In the genomic region with DNA sequence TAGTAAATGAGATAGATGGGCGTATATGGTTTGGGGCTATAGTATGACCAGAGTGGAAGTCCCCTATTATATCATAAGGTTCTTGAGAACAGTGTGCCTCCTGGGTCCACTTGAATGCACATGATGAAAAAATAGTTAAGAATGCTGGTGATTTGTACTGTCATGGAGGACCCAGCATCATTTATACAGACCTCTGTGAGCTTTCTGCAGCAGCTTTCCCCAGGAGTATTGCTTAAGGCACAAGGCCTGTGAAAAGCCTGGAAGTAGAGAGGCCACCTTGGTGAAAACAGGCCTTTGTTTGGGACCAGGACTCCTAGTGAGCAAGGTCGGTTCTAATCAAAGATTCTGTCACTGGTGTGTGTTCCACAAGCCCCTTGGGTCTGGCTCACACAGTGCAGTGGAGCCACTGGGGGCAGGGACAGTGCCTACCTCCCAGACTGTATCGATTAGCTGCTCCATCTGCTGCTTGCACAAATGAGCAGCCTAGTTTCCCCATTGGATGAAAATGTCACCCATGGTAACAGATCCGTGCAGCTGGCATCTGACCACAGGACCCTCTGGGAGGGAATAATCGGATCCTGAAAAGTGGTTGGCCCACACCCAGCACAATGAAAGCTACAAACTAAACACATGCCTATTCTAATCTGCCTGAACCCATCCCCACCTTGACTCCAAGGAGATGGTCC, we compare ENCODE assay signal across 11 mouse cellular contexts.
DNase-seq lines count a peak whose midpoint lies in the region; ATAC-seq lines count a peak whose summit lies in the region.
"Had no signal": no experiment of that assay in that cellular context is flagged by ENCODE, and none has a peak within 500 bp of the region (broad histone marks: within the 10 kb centered on the region; RNA-seq: fewer than 3 reads in every experiment).

No protein-coding gene starts in this region.

- no peaks in the 10 kb centered on the region for H3K36me3 ChIP-seq in embryonic facial prominence, embryonic 15.5 days
- no peaks in the 10 kb centered on the region for H3K36me3 ChIP-seq in midbrain, embryonic 13.5 days
- no peaks in the 10 kb centered on the region for H3K36me3 ChIP-seq in kidney, embryonic 15.5 days
- H3K36me3 ChIP-seq: heart, embryonic 15.5 days; liver, embryonic 15.5 days had no signal

- no peaks in the 10 kb centered on the region for H3K9me3 ChIP-seq in embryonic facial prominence, embryonic 15.5 days (replicated peaks)
- no peaks in the 10 kb centered on the region for H3K9me3 ChIP-seq in midbrain, embryonic 13.5 days
- no peaks in the 10 kb centered on the region for H3K9me3 ChIP-seq in kidney, embryonic 15.5 days (replicated peaks)
- H3K9me3 ChIP-seq: heart, embryonic 15.5 days; liver, embryonic 15.5 days had no signal

- no peak overlapping the region for H3K27ac ChIP-seq in embryonic facial prominence, embryonic 15.5 days (replicated peaks)
- peak overlapping the region; percentile 49 for H3K27ac ChIP-seq in midbrain, embryonic 13.5 days
- no peak overlapping the region for H3K27ac ChIP-seq in kidney, embryonic 15.5 days
- H3K27ac ChIP-seq: heart, embryonic 15.5 days; kidney, postnatal 0 days; liver, embryonic 15.5 days had no signal

- H3K27me3 ChIP-seq in embryonic facial prominence, embryonic 15.5 days, result no peaks in the 10 kb centered on the region
- no peaks in the 10 kb centered on the region for H3K27me3 ChIP-seq in midbrain, embryonic 13.5 days
- no peaks in the 10 kb centered on the region for H3K27me3 ChIP-seq in kidney, embryonic 15.5 days
- H3K27me3 ChIP-seq: heart, embryonic 15.5 days; liver, embryonic 15.5 days had no signal

- peaks cover 5% of the 10 kb centered on the region; the same call in 1 of the 2 replicates for H3K4me1 ChIP-seq in embryonic facial prominence, embryonic 15.5 days
- H3K4me1 ChIP-seq in midbrain, embryonic 13.5 days (replicated peaks), result peaks cover 11% of the 10 kb centered on the region
- no peaks in the 10 kb centered on the region for H3K4me1 ChIP-seq in kidney, embryonic 15.5 days
- H3K4me1 ChIP-seq: heart, embryonic 15.5 days; liver, embryonic 15.5 days had no signal

- H3K4me3 ChIP-seq in embryonic facial prominence, embryonic 15.5 days (replicated peaks), result no peak overlapping the region
- H3K4me3 ChIP-seq in midbrain, embryonic 13.5 days (replicated peaks), result no peak overlapping the region
- H3K4me3 ChIP-seq in kidney, embryonic 15.5 days (replicated peaks), result no peak overlapping the region
- H3K4me3 ChIP-seq: heart, embryonic 15.5 days; liver, embryonic 15.5 days had no signal

- no peak overlapping the region for H3K9ac ChIP-seq in embryonic facial prominence, embryonic 15.5 days
- no peak overlapping the region for H3K9ac ChIP-seq in midbrain, embryonic 13.5 days (replicated peaks)
- H3K9ac ChIP-seq in kidney, embryonic 15.5 days, result no peak overlapping the region
- H3K9ac ChIP-seq: heart, embryonic 15.5 days; liver, embryonic 15.5 days had no signal

- 33% methylated on average over 5 of the region's 5 CpGs for WGBS in embryonic facial prominence, embryonic 15.5 days
- WGBS in midbrain, embryonic 13.5 days, result 23% methylated on average over 5 of the region's 5 CpGs
- 71% methylated on average over 5 of the region's 5 CpGs for WGBS in kidney, embryonic 15.5 days

- H3K4me2 ChIP-seq in embryonic facial prominence, embryonic 15.5 days (replicated peaks), result no peak overlapping the region
- H3K4me2 ChIP-seq in midbrain, embryonic 13.5 days (replicated peaks), result no peak overlapping the region
- H3K4me2 ChIP-seq in kidney, embryonic 15.5 days, result no peak overlapping the region
- H3K4me2 ChIP-seq: heart, embryonic 15.5 days; liver, embryonic 15.5 days had no signal

- peak; percentile 49 for DNase-seq in embryo, embryonic 10 days (ENCODE audit: low spot score)
- peak; percentile 1 to 24 for DNase-seq in layer of hippocampus, adult 18-20 months (ENCODE audit: low spot score in 2 of 2)
- DNase-seq in natural killer cell, adult 2 months (ENCODE audit: low spot score in 2 of 2), result no peak
- no peak for DNase-seq in adrenal gland, postnatal 36 days
- no peak for DNase-seq in kidney, postnatal 25 days

- peak; percentile 67 for ATAC-seq in embryonic facial prominence, embryonic 15.5 days (ENCODE audit: insufficient number of reproducible peaks, low FRiP score, low TSS enrichment, low read depth)
- peak; percentile 97 for ATAC-seq in midbrain, embryonic 13.5 days
- no peak for ATAC-seq in kidney, embryonic 15.5 days (replicated peaks; ENCODE audit: low FRiP score)

Comparison
In these comparisons a context has a peak if more than half of its experiments do, and no peak if none do; other contexts are left out.
1. DNase-seq: peak in embryo, embryonic 10 days (single experiment) and layer of hippocampus, adult 18-20 months (2 of 2); none in natural killer cell, adult 2 months (0 of 2), adrenal gland, postnatal 36 days (0 of 2) and kidney, postnatal 25 days (0 of 2).